Mouse (Mus musculus): ENCODE measurements around the gene Tipin. TPM values are rescaled to one million over a fixed set of nuclear protein-coding genes. Genes with fewer than 3 reads are reported as not detected.

Gene Tipin
- polyA plus RNA-seq, 1 experiment from 2014 or later = 333 TPM

- Histone ChIP-seq H3K4me1 (peaks cover 18% of the 10 kb centered on the region), H3K27me3 (ENCODE audit: poor library complexity, severe bottlenecking) (no peaks in the 10 kb centered on the region), H3K36me3 (replicated peaks) (peaks cover 17% of the 10 kb centered on the region), H3K27ac (no peak overlapping the region), H3K9me3 (no peaks in the 10 kb centered on the region), H3K4me3 (no peak overlapping the region)
- WGBS = 90% methylated on average over 6 of the region's 6 CpGs
- DNase-seq (ENCODE audit: extremely low spot score, low spot score) = no peak
Observed at GRCm38 (mm10) chr9:64335825-64336224, 54.4 kb downstream of the Tipin start.

GRCm38 (mm10) chr9:64339361-64339760 is 58.0 kb downstream of the Tipin start:
- no peaks in the 10 kb centered on the region for H3K9me3 ChIP-seq
- no peak for DNase-seq (ENCODE audit: extremely low spot score, low spot score)
- peaks cover 17% of the 10 kb centered on the region for H3K36me3 ChIP-seq (replicated peaks)
- no peaks in the 10 kb centered on the region for H3K27me3 ChIP-seq (ENCODE audit: poor library complexity, severe bottlenecking)
- H3K27ac ChIP-seq = no peak overlapping the region
- peaks cover 25% of the 10 kb centered on the region for H3K4me1 ChIP-seq
- peak overlapping the region; percentile 59 for H3K4me3 ChIP-seq
- WGBS = 35% methylated on average over 8 of the region's 8 CpGs

GRCm38 (mm10) chr9:64340351-64341253 is 59.2 kb downstream of the Tipin start:
- DNase-seq (ENCODE audit: extremely low spot score, low spot score) = peak; percentile 82
- Histone ChIP-seq H3K27ac (peak overlapping the region; percentile 100), H3K36me3 (replicated peaks) (peaks cover 17% of the 10 kb centered on the region), H3K4me3 (peak overlapping the region; percentile 59), H3K9me3 (no peaks in the 10 kb centered on the region), H3K4me1 (peaks cover 25% of the 10 kb centered on the region), H3K27me3 (ENCODE audit: poor library complexity, severe bottlenecking) (no peaks in the 10 kb centered on the region)
- WGBS = under 1% methylated on average over 85 of the region's 85 CpGs

- peak within 1 kb of the TSS; percentile 59 for H3K4me3 ChIP-seq
- no peaks in the 10 kb centered on the region for H3K9me3 ChIP-seq
- peaks cover 25% of the 10 kb centered on the region for H3K4me1 ChIP-seq
- WGBS = 19% methylated on average over 16 of the region's 16 CpGs
- no peaks in the 10 kb centered on the region for H3K27me3 ChIP-seq (ENCODE audit: poor library complexity, severe bottlenecking)
- DNase-seq (ENCODE audit: extremely low spot score, low spot score) = no peak
- peak within 1 kb of the TSS; percentile 100 for H3K27ac ChIP-seq
- peaks cover 14% of the 10 kb centered on the region for H3K36me3 ChIP-seq (replicated peaks)
Observed at GRCm38 (mm10) chr9:64341254-64341566, 59.8 kb downstream of the Tipin start, which contains the start of gene Dis3l. Gene Dis3l, minus strand, starts transcription at chr9:64341288.

- 91% methylated on average over 8 of the region's 8 CpGs for WGBS
- Histone ChIP-seq H3K4me1 (peaks cover 25% of the 10 kb centered on the region), H3K27ac (peak overlapping the region; percentile 100; the same call in 1 of the 2 replicates), H3K9me3 (no peaks in the 10 kb centered on the region), H3K36me3 (replicated peaks) (0 out of 2 replicates have a peak, but pooled peaks cover 9% of the 10 kb centered on the region), H3K27me3 (ENCODE audit: poor library complexity, severe bottlenecking) (no peaks in the 10 kb centered on the region), H3K4me3 (peak overlapping the region; percentile 59; the same call in 1 of the 2 replicates)
- DNase-seq (ENCODE audit: extremely low spot score, low spot score) = no peak
Observed at GRCm38 (mm10) chr9:64341671-64342070, 60.3 kb downstream of the Tipin start.

GRCm38 (mm10) chr9:64343656-64344055 is 62.3 kb downstream of the Tipin start:
- Histone ChIP-seq H3K27me3 (ENCODE audit: poor library complexity, severe bottlenecking) (no peaks in the 10 kb centered on the region), H3K4me3 (no peak overlapping the region), H3K36me3 (replicated peaks) (no peaks in the 10 kb centered on the region), H3K27ac (no peak overlapping the region), H3K9me3 (no peaks in the 10 kb centered on the region), H3K4me1 (peaks cover 25% of the 10 kb centered on the region)
- DNase-seq (ENCODE audit: extremely low spot score, low spot score) = no peak
- WGBS = 90% methylated on average over 2 of the region's 2 CpGs

GRCm38 (mm10) chr9:64345931-64346330 is 64.5 kb downstream of the Tipin start:
- Histone ChIP-seq H3K4me1 (peaks cover 6% of the 10 kb centered on the region), H3K27me3 (ENCODE audit: poor library complexity, severe bottlenecking) (no peaks in the 10 kb centered on the region)
- 69% methylated on average over 5 of the region's 5 CpGs for whole genome bisulfite sequencing

GRCm38 (mm10) chr9:64347377-64347776 is 66.0 kb downstream of the Tipin start:
- H3K27me3 ChIP-seq (ENCODE audit: poor library complexity, severe bottlenecking) = no peaks in the 10 kb centered on the region
- H3K36me3 ChIP-seq (replicated peaks) = no peaks in the 10 kb centered on the region
- H3K9me3 ChIP-seq = no peaks in the 10 kb centered on the region
- 0% methylated on average over 1 of the region's 1 CpGs for WGBS
- H3K27ac ChIP-seq = no peak overlapping the region
- H3K4me3 ChIP-seq = no peak overlapping the region
- no peaks in the 10 kb centered on the region for H3K4me1 ChIP-seq
- no peak for DNase-seq (ENCODE audit: extremely low spot score, low spot score)

More at GRCm38 (mm10) chr9:64345931-64346330, 64.5 kb downstream of the Tipin start:
- Histone ChIP-seq H3K9me3 (no peaks in the 10 kb centered on the region), H3K4me3 (no peak overlapping the region), H3K27ac (no peak overlapping the region), H3K36me3 (replicated peaks) (no peaks in the 10 kb centered on the region)
- DNase-seq (ENCODE audit: extremely low spot score, low spot score) = no peak

GRCm38 (mm10) chr9:64349490-64349889 is 68.1 kb downstream of the Tipin start:
- Histone ChIP-seq H3K36me3 (replicated peaks) (no peaks in the 10 kb centered on the region), H3K27me3 (ENCODE audit: poor library complexity, severe bottlenecking) (no peaks in the 10 kb centered on the region), H3K4me1 (no peaks in the 10 kb centered on the region), H3K4me3 (no peak overlapping the region), H3K27ac (no peak overlapping the region), H3K9me3 (no peaks in the 10 kb centered on the region)
- 82% methylated on average over 5 of the region's 5 CpGs for WGBS
- DNase-seq (ENCODE audit: extremely low spot score, low spot score) = no peak

- no peaks in the 10 kb centered on the region for H3K27me3 ChIP-seq (ENCODE audit: poor library complexity, severe bottlenecking)
- 41% methylated on average over 3 of the region's 3 CpGs for WGBS
- no peak overlapping the region for H3K4me3 ChIP-seq
- H3K36me3 ChIP-seq (replicated peaks) = no peaks in the 10 kb centered on the region
- DNase-seq (ENCODE audit: extremely low spot score, low spot score) = no peak
- H3K4me1 ChIP-seq = no peaks in the 10 kb centered on the region
- no peak overlapping the region for H3K27ac ChIP-seq
- H3K9me3 ChIP-seq = no peaks in the 10 kb centered on the region
Observed at GRCm38 (mm10) chr9:64351191-64351590, 69.8 kb downstream of the Tipin start.

Other genes with a start within 250 kb of the Tipin start
- gene Lctl, start 164.4 kb upstream of the Tipin start, polyA plus RNA-seq (2016; fragmentation: Nextera tagmentation; extraction: Ambion mirVana) = 0.11 TPM in 1 of 2 replicates, not detected in the other
- 47.5 and 49.3 TPM in 2 replicates for gene Zwilch, start 108.5 kb upstream of the Tipin start, polyA plus RNA-seq (2016; fragmentation: Nextera tagmentation; extraction: Ambion mirVana)
- 1,283 and 1,312 TPM in 2 replicates for gene Rpl4, start 108.2 kb upstream of the Tipin start, polyA plus RNA-seq (2016; fragmentation: Nextera tagmentation; extraction: Ambion mirVana)
- 35.6 and 38.1 TPM in 2 replicates for gene Snapc5, start 102.3 kb upstream of the Tipin start, polyA plus RNA-seq (2016; fragmentation: Nextera tagmentation; extraction: Ambion mirVana)
- 3.6 and 4.4 TPM in 2 replicates for gene Uchl4, start 46.4 kb upstream of the Tipin start, polyA plus RNA-seq (2016; fragmentation: Nextera tagmentation; extraction: Ambion mirVana)
- gene Map2k1, start 27.9 kb upstream of the Tipin start, polyA plus RNA-seq (2016; fragmentation: Nextera tagmentation; extraction: Ambion mirVana) = 74.9 and 81.7 TPM in 2 replicates
- 21.2 and 21.9 TPM in 2 replicates for gene Dis3l, start 59.7 kb downstream of the Tipin start, polyA plus RNA-seq (2016; fragmentation: Nextera tagmentation; extraction: Ambion mirVana)
- 0.92 and 0.99 TPM in 2 replicates for gene Megf11, start 104.0 kb downstream of the Tipin start, polyA plus RNA-seq (2016; fragmentation: Nextera tagmentation; extraction: Ambion mirVana)